Mouse (Mus musculus): ENCODE results near the gene Wdr35.

The Wdr35 gene

GRCm38 (mm10) chr12:9053345-9053744 is 79.7 kb downstream of the Wdr35 start:
- DNase-seq = no peak

DNA sequence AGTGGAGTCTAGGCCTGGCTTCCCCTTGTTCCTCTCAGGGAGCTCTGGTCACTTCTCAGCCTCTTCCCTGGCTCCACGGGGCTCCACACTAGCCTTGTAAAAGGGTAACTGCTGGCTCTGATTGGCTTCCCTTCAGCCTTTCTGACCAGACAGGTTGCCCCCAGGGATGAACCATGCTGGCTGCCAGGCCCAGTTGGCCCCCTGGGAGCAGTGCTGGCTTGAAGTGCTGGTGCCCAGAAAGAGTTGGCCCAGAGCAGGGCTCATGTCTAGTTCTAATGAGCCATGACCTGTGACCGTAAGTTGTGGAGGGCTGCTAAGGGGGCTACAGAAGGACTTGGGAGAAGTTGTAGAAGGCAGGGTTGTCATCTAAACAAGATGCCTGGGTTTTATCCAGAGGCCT is 80.3 kb downstream of the Wdr35 start:
- DNase-seq = peak; percentile 31 to 40

DNA sequence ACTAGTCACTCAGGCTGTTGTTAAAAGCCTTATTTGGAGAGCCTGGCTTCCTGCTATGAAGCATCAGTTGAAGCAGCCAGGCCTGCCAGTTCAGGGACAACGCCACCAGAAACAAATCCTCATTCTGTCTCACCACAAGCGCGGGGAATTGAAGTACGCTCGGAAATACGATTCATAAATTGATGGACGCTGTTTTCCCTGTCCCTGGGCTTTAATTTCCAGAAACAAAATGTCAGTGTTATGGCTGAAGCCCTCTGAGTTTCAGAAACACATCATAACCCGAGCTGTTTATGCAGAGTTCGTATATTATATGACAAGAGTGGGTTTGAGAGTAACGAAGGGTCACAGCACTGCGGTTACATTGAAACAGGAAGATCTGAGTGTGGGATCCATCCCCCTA is 81.6 kb downstream of the Wdr35 start:
- DNase-seq = no peak

DNA sequence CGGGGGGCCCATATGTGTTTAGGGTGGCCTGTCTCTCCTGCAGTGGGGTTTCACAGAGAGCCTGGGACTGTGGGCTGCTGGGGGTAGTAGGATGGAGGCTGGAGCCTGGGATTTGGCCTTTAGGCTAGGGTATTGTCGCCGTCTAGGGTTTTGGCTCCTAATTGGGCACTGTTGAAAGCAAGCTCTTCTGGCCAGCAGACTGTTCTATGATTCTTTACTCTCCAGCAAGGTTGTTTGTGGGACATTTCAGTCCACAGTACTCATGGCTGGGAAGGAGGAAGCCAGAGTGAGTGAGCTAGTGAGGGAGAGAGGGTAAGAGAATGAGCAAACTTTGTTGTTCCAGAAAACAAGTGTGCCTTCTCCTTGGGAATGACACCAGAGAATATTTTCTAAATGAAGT is 85.8 kb downstream of the Wdr35 start:
- no peak for DNase-seq

DNA sequence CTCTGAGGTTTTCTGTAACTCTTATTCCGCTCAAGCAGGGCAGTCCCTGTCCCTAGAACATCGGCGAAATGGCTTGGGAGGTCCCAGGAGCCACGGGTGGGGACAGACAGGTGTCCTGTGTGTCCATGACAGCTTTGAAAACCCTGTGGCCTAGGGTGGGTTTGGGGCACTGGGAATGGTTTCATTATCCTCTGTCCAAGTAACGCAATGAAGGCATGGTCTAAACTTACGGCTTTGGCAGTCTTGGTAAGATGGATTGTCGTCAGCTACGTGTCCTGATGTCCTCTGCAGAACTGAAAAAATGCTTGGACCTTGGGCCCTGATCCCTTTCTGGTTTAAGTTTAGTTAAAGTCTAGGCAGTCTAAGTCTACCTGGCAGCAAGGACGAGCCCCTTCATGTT is 86.3 kb downstream of the Wdr35 start:
- DNase-seq = no peak

DNA sequence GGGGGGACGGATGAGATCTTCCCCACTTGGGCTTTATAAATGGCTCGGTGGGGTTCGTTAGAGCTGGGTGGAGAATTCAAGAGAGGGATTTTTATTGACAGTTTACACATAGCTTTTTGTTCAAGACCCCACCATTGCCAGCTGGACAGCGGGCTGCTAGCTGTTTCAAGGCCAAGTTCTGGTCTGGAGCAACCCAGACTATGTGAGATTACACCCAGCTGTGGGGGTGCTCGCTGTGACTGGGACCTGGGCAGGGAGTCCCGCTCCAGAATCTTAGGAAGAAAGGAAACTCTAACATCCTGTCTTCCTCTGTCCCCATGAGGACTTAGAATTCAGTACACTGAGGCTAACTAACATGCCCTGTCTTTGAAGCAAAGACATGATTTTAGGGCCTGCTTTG is 89.9 kb downstream of the Wdr35 start:
- no peak for DNase-seq

- no peak for DNase-seq
Measured at GRCm38 (mm10) chr12:9071058-9071457, 97.4 kb downstream of the Wdr35 start.

- DNase-seq = peak; percentile 45 to 48
Measured at GRCm38 (mm10) chr12:9071493-9071892, 97.8 kb downstream of the Wdr35 start.

- DNase-seq = no peak
Measured at GRCm38 (mm10) chr12:9077554-9078125, 103.9 kb downstream of the Wdr35 start.
